In genomic region chr9:24878384-24879174, GRCm38 (mm10) we compare ENCODE assay signal across 17 mouse cellular contexts.
DNase-seq lines count a peak whose midpoint lies in the region; ATAC-seq lines count a peak whose summit lies in the region.
"Had no signal": no experiment of that assay in that cellular context is flagged by ENCODE, and none has a peak within 500 bp of the region (broad histone marks: within the 10 kb centered on the region; RNA-seq: fewer than 3 reads in every experiment).

No protein-coding gene starts in this region.

- peak; percentile 67 for ATAC-seq in embryonic facial prominence, embryonic 11.5 days (replicated peaks; ENCODE audit: insufficient number of reproducible peaks, low FRiP score, low TSS enrichment, low read depth)
- peak; percentile 69 for ATAC-seq in hindbrain, embryonic 12.5 days (ENCODE audit: low FRiP score)
- ATAC-seq: intestine, embryonic 15.5 days had no signal

- H3K9me3 ChIP-seq in embryonic facial prominence, embryonic 11.5 days (replicated peaks; ENCODE audit: control insufficient read depth, low read length), result no peaks in the 10 kb centered on the region
- no peaks in the 10 kb centered on the region for H3K9me3 ChIP-seq in embryonic facial prominence, embryonic 10.5 days
- no peaks in the 10 kb centered on the region for H3K9me3 ChIP-seq in hindbrain, embryonic 12.5 days (replicated peaks)
- H3K9me3 ChIP-seq: intestine, embryonic 15.5 days; limb, embryonic 10.5 days; liver, embryonic 15.5 days had no signal

- H3K4me3 ChIP-seq in embryonic facial prominence, embryonic 11.5 days (ENCODE audit: low read depth, low read length), result no peak overlapping the region
- no peak overlapping the region for H3K4me3 ChIP-seq in embryonic facial prominence, embryonic 10.5 days
- H3K4me3 ChIP-seq in hindbrain, embryonic 12.5 days, result no peak overlapping the region
- H3K4me3 ChIP-seq: erythroblast, embryonic 14.5 days; intestine, embryonic 15.5 days; limb, embryonic 10.5 days; liver, embryonic 15.5 days had no signal

- no peak overlapping the region for H3K4me2 ChIP-seq in embryonic facial prominence, embryonic 11.5 days (ENCODE audit: low read depth, low read length)
- H3K4me2 ChIP-seq in hindbrain, embryonic 12.5 days (replicated peaks), result no peak overlapping the region
- H3K4me2 ChIP-seq: intestine, embryonic 15.5 days; liver, embryonic 15.5 days had no signal

- WGBS in embryonic facial prominence, embryonic 11.5 days, result 25% methylated on average over 8 of the region's 8 CpGs
- WGBS in embryonic facial prominence, embryonic 10.5 days, result 24% methylated on average over 8 of the region's 8 CpGs
- 23% methylated on average over 8 of the region's 8 CpGs for WGBS in hindbrain, embryonic 12.5 days

- no peaks in the 10 kb centered on the region for H3K27me3 ChIP-seq in embryonic facial prominence, embryonic 11.5 days (ENCODE audit: control insufficient read depth, insufficient read depth, low read length)
- peaks cover 12% of the 10 kb centered on the region; the same call in 1 of the 2 replicates for H3K27me3 ChIP-seq in embryonic facial prominence, embryonic 10.5 days (replicated peaks; ENCODE audit: low read depth, poor library complexity, severe bottlenecking)
- H3K27me3 ChIP-seq in hindbrain, embryonic 12.5 days, result peaks cover 37% of the 10 kb centered on the region
- H3K27me3 ChIP-seq: intestine, embryonic 15.5 days; liver, embryonic 15.5 days had no signal

- H3K4me1 ChIP-seq in embryonic facial prominence, embryonic 11.5 days (ENCODE audit: control insufficient read depth, insufficient read depth, low read length), result no peaks in the 10 kb centered on the region
- peaks cover 10% of the 10 kb centered on the region for H3K4me1 ChIP-seq in embryonic facial prominence, embryonic 10.5 days
- peaks cover 12% of the 10 kb centered on the region for H3K4me1 ChIP-seq in hindbrain, embryonic 12.5 days
- H3K4me1 ChIP-seq: intestine, embryonic 15.5 days; limb, embryonic 10.5 days; liver, embryonic 15.5 days had no signal

- H3K9ac ChIP-seq in embryonic facial prominence, embryonic 11.5 days (replicated peaks; ENCODE audit: low read length), result no peak overlapping the region
- no peak overlapping the region for H3K9ac ChIP-seq in hindbrain, embryonic 12.5 days
- H3K9ac ChIP-seq: intestine, embryonic 15.5 days; liver, embryonic 15.5 days had no signal

- H3K36me3 ChIP-seq in embryonic facial prominence, embryonic 11.5 days (replicated peaks; ENCODE audit: control insufficient read depth, insufficient read depth, low read depth, low read length), result no peaks in the 10 kb centered on the region
- no peaks in the 10 kb centered on the region for H3K36me3 ChIP-seq in embryonic facial prominence, embryonic 10.5 days (replicated peaks)
- no peaks in the 10 kb centered on the region for H3K36me3 ChIP-seq in hindbrain, embryonic 12.5 days
- H3K36me3 ChIP-seq: intestine, embryonic 15.5 days; limb, embryonic 10.5 days; liver, embryonic 15.5 days had no signal

- DNase-seq in embryonic facial prominence, embryonic 11.5 days (ENCODE audit: low spot score), result no peak
- no peak for DNase-seq in embryonic facial prominence, embryonic 10.5 days (ENCODE audit: low spot score)
- peak; percentile 7 for DNase-seq in thymus, postnatal 0 days (ENCODE audit: low spot score)
- DNase-seq in thymus, postnatal 36 days, result no peak
- peak; percentile 75 for DNase-seq in retina, postnatal 1 day
- DNase-seq in layer of hippocampus, postnatal 14 days (ENCODE audit: low spot score in 2 of 2), result no peak
- DNase-seq in right cerebral cortex, postnatal 10 days (ENCODE audit: low spot score in 2 of 2), result no peak
- DNase-seq: cerebellum, postnatal 14 days; layer of hippocampus, postnatal 36 days; right cerebral cortex, postnatal 14 days; thymus, postnatal 25 days had no signal

- no peak overlapping the region for H3K27ac ChIP-seq in embryonic facial prominence, embryonic 11.5 days (replicated peaks; ENCODE audit: low read depth, low read length)
- no peak overlapping the region for H3K27ac ChIP-seq in embryonic facial prominence, embryonic 10.5 days (replicated peaks)
- H3K27ac ChIP-seq in hindbrain, embryonic 12.5 days, result no peak overlapping the region
- H3K27ac ChIP-seq: intestine, embryonic 15.5 days; kidney, postnatal 0 days; limb, embryonic 10.5 days; liver, embryonic 15.5 days had no signal

Comparison
In these comparisons a context has a peak if more than half of its experiments do, and no peak if none do; other contexts are left out.
1. DNase-seq: peak in thymus, postnatal 0 days (single experiment) and retina, postnatal 1 day (single experiment); none in embryonic facial prominence, embryonic 11.5 days (single experiment), embryonic facial prominence, embryonic 10.5 days (single experiment), thymus, postnatal 36 days (0 of 2), layer of hippocampus, postnatal 14 days (0 of 2) and right cerebral cortex, postnatal 10 days (0 of 2).